Mouse (Mus musculus): ENCODE measurements around the gene Sohlh1. TPM values are rescaled to one million over a fixed set of nuclear protein-coding genes. Genes with fewer than 3 reads are reported as not detected.

Sohlh1 gene
- total and polyA plus RNA-seq, 3 experiments: not detected

DNA sequence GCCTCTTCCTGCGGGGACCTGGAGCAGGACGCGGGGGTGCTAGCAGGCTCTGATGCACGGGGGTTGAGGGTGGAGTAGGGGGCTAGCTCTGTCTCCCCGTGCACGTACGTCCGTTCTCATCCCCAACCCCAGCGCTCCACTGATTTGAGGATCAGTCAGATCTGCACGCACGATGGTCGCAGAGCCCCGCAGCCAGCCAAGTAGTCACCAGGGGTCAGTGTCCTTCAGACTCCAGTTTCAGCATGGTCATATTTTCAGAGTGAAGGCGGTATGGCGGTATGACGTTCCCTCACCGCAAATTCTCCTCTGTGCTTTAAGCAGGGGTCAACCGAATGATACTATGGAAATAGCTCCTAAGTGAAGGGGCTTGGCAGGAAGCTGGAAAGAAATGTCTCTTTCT lies 17.2 kb upstream of the Sohlh1 start:
- ATAC-seq (ENCODE audit: extremely low read depth, insufficient number of reproducible peaks, low FRiP score, poor library complexity, severe bottlenecking) (no peak), DNase-seq (ENCODE audit: low spot score) (no peak)
- H3K4me1 ChIP-seq (ENCODE audit: insufficient read depth, low read depth, low read length): no peaks in the 10 kb centered on the region
- H3K27me3 ChIP-seq (ENCODE audit: insufficient read depth, low read length): peaks cover 11% of the 10 kb centered on the region; the same call in 1 of the 2 replicates
- no peak overlapping the region for H3K4me3 ChIP-seq (ENCODE audit: low read depth, low read length)
- no peaks in the 10 kb centered on the region for H3K36me3 ChIP-seq (replicated peaks)
- no peak for TF ChIP-seq TAL1 (conservative IDR thresholded peaks at IDR 0.05; ENCODE audit: low read depth, low read length)
- H3K9me3 ChIP-seq (replicated peaks): no peaks in the 10 kb centered on the region

DNA sequence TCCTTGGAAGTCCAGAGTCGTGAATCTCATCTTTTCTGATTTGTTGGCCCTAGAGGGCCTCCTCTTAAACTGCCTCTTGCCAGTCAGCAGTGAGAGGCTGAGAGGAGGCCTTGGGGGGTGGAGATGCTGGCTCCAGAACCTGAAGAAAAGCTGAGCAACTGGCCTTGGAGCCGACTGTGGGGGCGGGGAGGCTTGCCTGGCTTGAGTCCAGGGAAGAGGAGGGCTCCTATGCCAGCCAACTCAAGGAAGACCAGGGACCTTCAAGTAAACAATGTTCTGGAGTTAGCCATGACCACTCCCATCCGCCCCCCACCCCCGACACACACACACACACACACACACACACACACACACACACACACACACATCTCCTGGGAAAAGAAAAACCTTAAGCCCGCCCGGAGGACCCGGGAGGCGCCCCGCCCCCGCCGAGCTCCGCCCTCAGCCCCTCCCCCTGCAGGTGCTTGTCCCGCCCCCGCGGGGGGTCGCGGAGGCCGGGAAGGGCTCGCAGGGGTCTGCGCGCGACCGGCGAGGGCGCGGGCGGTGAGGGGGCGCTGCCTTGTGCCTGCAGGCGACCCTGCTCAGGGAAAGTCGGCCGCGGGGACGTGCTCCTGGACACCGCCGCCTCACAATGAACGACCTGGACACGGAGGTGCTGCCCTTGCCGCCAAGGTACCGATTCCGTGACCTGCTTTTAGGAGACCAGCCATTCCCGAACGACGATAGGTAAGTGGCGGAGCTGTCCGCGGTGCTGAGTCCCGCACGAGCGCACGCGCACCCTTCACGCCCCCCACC lies 16.5 kb upstream of the Sohlh1 start, which contains the start of gene Kcnt1:
TSS of gene Kcnt1 (plus strand) at position 398 of the 795 bp plus-strand sequence.
- DNase-seq (ENCODE audit: low spot score) (no peak), ATAC-seq (ENCODE audit: extremely low read depth, insufficient number of reproducible peaks, low FRiP score, poor library complexity, severe bottlenecking) (no peak)
- no peak for TF ChIP-seq POLR2AphosphoS5 (IDR thresholded peaks at IDR 0.05; ENCODE audit: insufficient replicate concordance, low read depth, low read length)
- no peak for TF ChIP-seq TAL1 (conservative IDR thresholded peaks at IDR 0.05; ENCODE audit: low read depth, low read length)
- TF ChIP-seq GATA2 (IDR thresholded peaks at IDR 0.05; ENCODE audit: borderline replicate concordance, low read depth, low read length): no peak
- TF ChIP-seq GATA1 (IDR thresholded peaks at IDR 0.05; ENCODE audit: borderline replicate concordance, low read length): no peak
- no peak for TF ChIP-seq CTCF (IDR thresholded peaks at IDR 0.05; ENCODE audit: low read depth, low read length)
- Histone ChIP-seq H3K4me3 (ENCODE audit: low read depth, low read length) (no peak within 1 kb of the TSS), H3K4me1 (ENCODE audit: insufficient read depth, low read depth, low read length) (no peaks in the 10 kb centered on the region), H3K27me3 (ENCODE audit: insufficient read depth, low read length) (peaks cover 11% of the 10 kb centered on the region; the same call in 1 of the 2 replicates), H3K9me3 (replicated peaks) (no peaks in the 10 kb centered on the region), H3K36me3 (replicated peaks) (no peaks in the 10 kb centered on the region)

DNA sequence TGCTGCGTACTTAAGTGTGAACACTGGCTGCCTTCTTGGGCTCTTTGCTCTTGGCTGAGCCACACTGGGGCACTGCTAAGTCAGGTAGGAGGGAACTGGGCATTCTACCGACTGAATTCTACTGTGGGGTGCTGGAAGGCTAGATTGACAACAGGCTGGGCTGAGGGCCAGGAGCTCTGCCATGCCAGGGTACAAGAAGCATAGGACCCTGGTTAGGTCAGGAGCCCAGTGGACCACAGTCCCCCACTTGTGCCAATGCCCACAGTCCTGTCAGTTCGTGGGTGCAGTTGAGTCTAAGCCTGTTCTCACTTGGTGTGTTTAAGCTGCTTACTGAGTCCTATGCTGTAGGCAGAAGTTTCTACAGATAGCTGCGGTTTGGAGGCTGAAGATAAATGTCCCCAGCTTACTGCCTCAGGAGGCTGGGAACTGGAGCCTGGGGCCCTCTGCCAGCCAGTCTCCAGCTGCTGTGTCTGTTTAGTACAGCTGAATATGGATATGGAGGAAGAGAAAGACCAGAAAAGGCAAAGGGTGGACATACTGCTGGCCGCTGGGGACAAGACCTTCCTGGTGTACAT lies 15.7 kb upstream of the Sohlh1 start:
- ATAC-seq (ENCODE audit: extremely low read depth, insufficient number of reproducible peaks, low FRiP score, poor library complexity, severe bottlenecking): no peak
- no peak overlapping the region for H3K4me3 ChIP-seq (ENCODE audit: low read depth, low read length)
- no peak for DNase-seq (ENCODE audit: low spot score)
- H3K27me3 ChIP-seq (ENCODE audit: insufficient read depth, low read length): peaks cover 11% of the 10 kb centered on the region; the same call in 1 of the 2 replicates
- H3K9me3 ChIP-seq (replicated peaks): no peaks in the 10 kb centered on the region
- TF ChIP-seq GATA1 (IDR thresholded peaks at IDR 0.05; ENCODE audit: borderline replicate concordance, low read length) (no peak), TAL1 (conservative IDR thresholded peaks at IDR 0.05; ENCODE audit: low read depth, low read length) (no peak), GATA2 (IDR thresholded peaks at IDR 0.05; ENCODE audit: borderline replicate concordance, low read depth, low read length) (no peak)
- H3K36me3 ChIP-seq (replicated peaks): no peaks in the 10 kb centered on the region
- no peaks in the 10 kb centered on the region for H3K4me1 ChIP-seq (ENCODE audit: insufficient read depth, low read depth, low read length)

DNA sequence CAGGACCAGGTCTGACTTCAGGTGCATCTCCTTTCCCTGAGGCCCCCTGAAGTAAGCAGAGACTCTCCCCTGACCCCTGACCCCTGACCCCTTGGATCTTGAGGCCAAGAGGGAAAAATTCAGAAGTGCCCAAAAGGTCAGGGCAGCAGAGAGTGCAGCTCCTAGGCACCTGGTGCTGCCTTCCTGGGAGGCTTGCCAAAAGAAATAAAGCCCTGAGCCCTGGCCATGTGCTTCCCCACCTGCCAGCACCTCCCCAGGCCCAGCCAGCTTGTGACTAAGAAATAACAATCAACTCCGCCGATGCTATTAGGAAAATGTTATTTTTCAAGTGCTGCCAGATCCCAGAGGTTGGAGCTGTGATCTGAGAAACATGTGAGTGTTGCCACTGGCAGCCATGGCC lies 15.0 kb upstream of the Sohlh1 start:
- Histone ChIP-seq H3K4me3 (ENCODE audit: low read depth, low read length) (no peak overlapping the region), H3K4me1 (ENCODE audit: insufficient read depth, low read depth, low read length) (no peaks in the 10 kb centered on the region), H3K27me3 (ENCODE audit: insufficient read depth, low read length) (peaks cover 11% of the 10 kb centered on the region; the same call in 1 of the 2 replicates), H3K9me3 (replicated peaks) (no peaks in the 10 kb centered on the region), H3K36me3 (replicated peaks) (no peaks in the 10 kb centered on the region)
- no peak for DNase-seq (ENCODE audit: low spot score)
- TF ChIP-seq TAL1 (conservative IDR thresholded peaks at IDR 0.05; ENCODE audit: low read depth, low read length) (no peak), GATA2 (IDR thresholded peaks at IDR 0.05; ENCODE audit: borderline replicate concordance, low read depth, low read length) (no peak), GATA1 (IDR thresholded peaks at IDR 0.05; ENCODE audit: borderline replicate concordance, low read length) (no peak), POLR2AphosphoS5 (IDR thresholded peaks at IDR 0.05; ENCODE audit: insufficient replicate concordance, low read depth, low read length) (no peak), CTCF (IDR thresholded peaks at IDR 0.05; ENCODE audit: low read depth, low read length) (no peak)
- no peak for ATAC-seq (ENCODE audit: extremely low read depth, insufficient number of reproducible peaks, low FRiP score, poor library complexity, severe bottlenecking)

DNA sequence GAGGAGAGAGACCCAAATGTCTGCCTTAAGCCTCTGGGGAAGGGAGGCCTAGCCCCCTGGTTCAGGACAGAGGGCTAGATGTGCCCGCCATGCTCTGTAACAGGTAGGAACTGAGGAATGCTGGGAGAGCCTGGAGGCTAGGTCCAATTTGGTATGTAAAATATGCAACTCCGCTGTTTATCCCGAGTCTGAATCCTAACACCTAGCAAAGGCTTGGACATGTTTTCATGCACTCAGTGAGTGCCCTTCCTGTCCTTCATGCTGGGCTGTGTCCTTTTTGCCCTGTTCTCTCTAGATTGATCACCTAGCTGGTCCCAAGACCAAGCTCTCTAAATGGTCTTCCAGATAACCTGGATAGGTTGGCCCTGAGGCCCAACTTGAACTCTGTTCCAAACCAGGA lies 12.8 kb upstream of the Sohlh1 start:
- no peak for TF ChIP-seq GATA1 (IDR thresholded peaks at IDR 0.05; ENCODE audit: borderline replicate concordance, low read length)
- TF ChIP-seq CTCF (IDR thresholded peaks at IDR 0.05; ENCODE audit: low read depth, low read length): no peak
- TF ChIP-seq POLR2AphosphoS5 (IDR thresholded peaks at IDR 0.05; ENCODE audit: insufficient replicate concordance, low read depth, low read length): no peak
- TF ChIP-seq GATA2 (IDR thresholded peaks at IDR 0.05; ENCODE audit: borderline replicate concordance, low read depth, low read length): no peak
- TF ChIP-seq TAL1 (conservative IDR thresholded peaks at IDR 0.05; ENCODE audit: low read depth, low read length): no peak
- no peaks in the 10 kb centered on the region for H3K4me1 ChIP-seq (ENCODE audit: insufficient read depth, low read depth, low read length)
- ATAC-seq (ENCODE audit: extremely low read depth, insufficient number of reproducible peaks, low FRiP score, poor library complexity, severe bottlenecking): no peak

DNA sequence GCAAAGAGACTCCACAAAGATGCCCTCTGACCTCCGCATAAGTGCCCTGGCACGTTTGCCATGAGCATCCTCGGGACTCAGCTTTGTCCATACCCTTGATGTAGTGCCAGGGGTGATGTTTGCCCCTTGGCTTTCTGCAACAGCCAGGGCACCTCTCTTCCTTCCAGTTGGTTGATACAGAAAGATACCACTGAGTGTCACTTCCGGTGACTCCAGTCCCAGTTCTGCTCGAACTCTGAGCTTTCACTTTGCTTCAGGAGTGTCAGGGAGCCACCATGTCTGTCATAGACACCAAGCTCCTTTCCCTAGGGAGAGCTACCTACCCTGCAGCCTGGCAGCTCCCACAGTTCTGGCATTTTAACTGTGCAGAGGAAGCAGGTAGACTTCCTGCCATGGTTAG lies 7.0 kb upstream of the Sohlh1 start:
- ATAC-seq (ENCODE audit: extremely low read depth, insufficient number of reproducible peaks, low FRiP score, poor library complexity, severe bottlenecking): no peak
- TF ChIP-seq POLR2AphosphoS5 (IDR thresholded peaks at IDR 0.05; ENCODE audit: insufficient replicate concordance, low read depth, low read length): no peak
- TF ChIP-seq GATA1 (IDR thresholded peaks at IDR 0.05; ENCODE audit: borderline replicate concordance, low read length): no peak
- TF ChIP-seq GATA2 (IDR thresholded peaks at IDR 0.05; ENCODE audit: borderline replicate concordance, low read depth, low read length): no peak
- TF ChIP-seq CTCF (IDR thresholded peaks at IDR 0.05; ENCODE audit: low read depth, low read length): no peak
- TF ChIP-seq TAL1 (conservative IDR thresholded peaks at IDR 0.05; ENCODE audit: low read depth, low read length): no peak
- Histone ChIP-seq H3K9me3 (replicated peaks) (no peaks in the 10 kb centered on the region), H3K4me1 (ENCODE audit: insufficient read depth, low read depth, low read length) (no peaks in the 10 kb centered on the region), H3K27me3 (ENCODE audit: insufficient read depth, low read length) (peaks cover 10% of the 10 kb centered on the region; the same call in 1 of the 2 replicates), H3K36me3 (replicated peaks) (no peaks in the 10 kb centered on the region), H3K4me3 (ENCODE audit: low read depth, low read length) (no peak overlapping the region)
- no peak for DNase-seq (ENCODE audit: low spot score)

More for the DNA sequence above, 12.8 kb upstream of the Sohlh1 start:
- H3K27me3 ChIP-seq (ENCODE audit: insufficient read depth, low read length): peaks cover 7% of the 10 kb centered on the region; the same call in 1 of the 2 replicates
- DNase-seq (ENCODE audit: low spot score): no peak
- H3K36me3 ChIP-seq (replicated peaks): no peaks in the 10 kb centered on the region
- H3K9me3 ChIP-seq (replicated peaks): no peaks in the 10 kb centered on the region
- no peak overlapping the region for H3K4me3 ChIP-seq (ENCODE audit: low read depth, low read length)
